Mouse (Mus musculus) lung, adult 2 months (tissue): ENCODE data around the gene Rtkn2.

Experiments used
- CTCF ChIP-seq: fragments of 200-500 bp; IDR thresholded peaks from 2 replicates; pipeline ENCODE4 v1.5.1; 2011; ENCODE audit warnings: mild to moderate bottlenecking, low read length, control low read depth; ENCODE audit not compliant: insufficient read depth
- POLR2A ChIP-seq: fragments of 200-500 bp; IDR thresholded peaks from 2 replicates; pipeline ENCODE4 v1.6.1; 2011; ENCODE audit warnings: low read depth, mild to moderate bottlenecking, control low read depth, low read length, borderline replicate concordance; ENCODE audit errors: extremely low read depth

GRCm38 (mm10) chr10:68091840-68092239 lies 112.5 kb downstream of the Rtkn2 start:
- TF ChIP-seq CTCF, result no peak
- no peak for TF ChIP-seq POLR2A
